Mouse (Mus musculus) liver, embryonic 11.5 days (tissue): ENCODE measurements around the gene Mpp4. TPM values are rescaled to one million over a fixed set of nuclear protein-coding genes. Genes with fewer than 3 reads are reported as not detected.

Experiments
- ATAC-seq: fragments of 200-750 bp; cut with Nextera tagmentation; replicated peaks from 2 replicates; pipeline ENCODE4 v1.8.0; 2017; ENCODE audit warnings: moderate number of reproducible peaks, mild to moderate bottlenecking, moderate TSS enrichment, moderate library complexity; ENCODE audit not compliant: low FRiP score
- DNase-seq: peaks from one replicate; pipeline ENCODE4 v3.0.0-alpha.2; 2017; ENCODE audit warnings: low spot score
- H3K27ac ChIP-seq: fragments of 300-500 bp; sonication (generic); 2 replicates; pipeline ENCODE4 v1.5.1; 2014; ENCODE audit warnings: mild to moderate bottlenecking, low read depth, low read length, control low read depth
- H3K27me3 ChIP-seq: fragments of 300-500 bp; sonication (generic); replicated peaks from 2 replicates; pipeline ENCODE4 v1.6.1; 2014; ENCODE audit warnings: low read length, mixed read lengths; ENCODE audit not compliant: control insufficient read depth, insufficient read depth
- H3K36me3 ChIP-seq: fragments of 300-500 bp; sonication (generic); 2 replicates; pipeline ENCODE4 v1.6.1; 2014; ENCODE audit warnings: mild to moderate bottlenecking, low read length, moderate library complexity, mixed read lengths; ENCODE audit not compliant: control insufficient read depth, insufficient read depth
- H3K4me1 ChIP-seq: fragments of 300-500 bp; sonication (generic); replicated peaks from 2 replicates; pipeline ENCODE4 v1.6.1; 2014; ENCODE audit warnings: low read length, mixed read lengths; ENCODE audit not compliant: control insufficient read depth, insufficient read depth
- H3K4me2 ChIP-seq: fragments of 300-500 bp; sonication (generic); 2 replicates; pipeline ENCODE4 v1.6.1; 2014; ENCODE audit warnings: mild to moderate bottlenecking, control low read depth, moderate library complexity
- H3K4me3 ChIP-seq: fragments of 300-500 bp; sonication (generic); 2 replicates; pipeline ENCODE4 v1.5.1; 2014; ENCODE audit warnings: low read depth, low read length, control low read depth
- H3K9ac ChIP-seq: fragments of 300-500 bp; sonication (generic); 2 replicates; pipeline ENCODE4 v1.6.1; 2014; ENCODE audit warnings: low read depth, low read length, control low read depth
- H3K9me3 ChIP-seq: fragments of 300-500 bp; sonication (generic); 2 replicates; pipeline ENCODE4 v1.6.1; 2016; ENCODE audit warnings: low read length, inconsistent platforms, mixed read lengths; ENCODE audit not compliant: control insufficient read depth
- WGBS: fragments of 180-500 bp; shearing (Covaris S2); extraction: QIAGEN DNeasy Blood & Tissue Kit; methylation state at CpG from one replicate; pipeline ENCODE4 v1.1.7; 2014; 5-methylcytosine and 5-hydroxymethylcytosine counted together
- polyA plus RNA-seq: library from polyadenylated mRNA; unstranded; fragments of >200 nt; fragmentation: Nextera tagmentation; extraction: Ambion mirVana; gene quantifications from 2 replicates; pipeline ENCODE4 v1.2.1, GENCODE M21; 2014

Mpp4 gene
- polyA plus RNA-seq, 1 experiment from 2014 or later, result 0.52 TPM

- no peak for DNase-seq
- Histone ChIP-seq H3K9me3 (no peaks in the 10 kb centered on the region), H3K4me3 (no peak overlapping the region), H3K9ac (no peak overlapping the region), H3K27me3 (no peaks in the 10 kb centered on the region), H3K36me3 (peaks cover 3% of the 10 kb centered on the region; the same call in 1 of the 2 replicates), H3K4me1 (peaks cover 21% of the 10 kb centered on the region), H3K4me2 (no peak overlapping the region), H3K27ac (no peak overlapping the region)
- WGBS, result 35% methylated on average over 5 of the region's 5 CpGs
- ATAC-seq, result no peak
Observed at GRCm38 (mm10) chr1:59173023-59173422, 9.8 kb upstream of the Mpp4 start.

GRCm38 (mm10) chr1:59171875-59172274 is 8.7 kb upstream of the Mpp4 start:
- ATAC-seq, result no peak
- no peak overlapping the region; the same call in 1 of the 2 replicates for H3K27ac ChIP-seq
- H3K4me3 ChIP-seq, result no peak overlapping the region
- no peak overlapping the region for H3K4me2 ChIP-seq
- H3K4me1 ChIP-seq, result peaks cover 21% of the 10 kb centered on the region
- 20% methylated on average over 5 of the region's 5 CpGs for WGBS
- DNase-seq, result no peak
- H3K9ac ChIP-seq, result no peak overlapping the region
- peaks cover 3% of the 10 kb centered on the region; the same call in 1 of the 2 replicates for H3K36me3 ChIP-seq
- no peaks in the 10 kb centered on the region for H3K9me3 ChIP-seq
- no peaks in the 10 kb centered on the region for H3K27me3 ChIP-seq

- Histone ChIP-seq H3K9ac (no peak overlapping the region), H3K4me3 (no peak overlapping the region), H3K9me3 (no peaks in the 10 kb centered on the region), H3K27me3 (no peaks in the 10 kb centered on the region), H3K27ac (no peak overlapping the region), H3K36me3 (peaks cover 7% of the 10 kb centered on the region), H3K4me2 (no peak overlapping the region), H3K4me1 (peaks cover 21% of the 10 kb centered on the region)
- 71% methylated on average over 8 of the region's 8 CpGs for WGBS
- no peak for ATAC-seq
- no peak for DNase-seq
Observed at GRCm38 (mm10) chr1:59170290-59170689, 7.1 kb upstream of the Mpp4 start.

- Histone ChIP-seq H3K4me1 (peaks cover 21% of the 10 kb centered on the region), H3K9ac (no peak overlapping the region), H3K27me3 (no peaks in the 10 kb centered on the region), H3K4me3 (no peak overlapping the region), H3K36me3 (peaks cover 7% of the 10 kb centered on the region), H3K9me3 (no peaks in the 10 kb centered on the region), H3K4me2 (no peak overlapping the region), H3K27ac (no peak overlapping the region)
- DNase-seq (no peak), ATAC-seq (no peak)
- WGBS, result 82% methylated on average over 6 of the region's 6 CpGs
Observed at GRCm38 (mm10) chr1:59169586-59169985, 6.4 kb upstream of the Mpp4 start.

- Histone ChIP-seq H3K9ac (no peak overlapping the region), H3K27me3 (no peaks in the 10 kb centered on the region), H3K27ac (no peak overlapping the region), H3K4me1 (peaks cover 20% of the 10 kb centered on the region), H3K4me2 (no peak overlapping the region), H3K4me3 (no peak overlapping the region), H3K36me3 (peaks cover 7% of the 10 kb centered on the region), H3K9me3 (no peaks in the 10 kb centered on the region)
- ATAC-seq (no peak), DNase-seq (no peak)
- 54% methylated on average over 2 of the region's 2 CpGs for WGBS
Observed at GRCm38 (mm10) chr1:59168556-59168955, 5.4 kb upstream of the Mpp4 start.

- ATAC-seq, result no peak
- WGBS, result 73% methylated on average over 4 of the region's 4 CpGs
- Histone ChIP-seq H3K27me3 (no peaks in the 10 kb centered on the region), H3K9ac (no peak overlapping the region), H3K4me2 (no peak overlapping the region), H3K4me3 (no peak overlapping the region), H3K9me3 (no peaks in the 10 kb centered on the region), H3K36me3 (peaks cover 4% of the 10 kb centered on the region; the same call in 1 of the 2 replicates), H3K4me1 (peaks cover 13% of the 10 kb centered on the region), H3K27ac (no peak overlapping the region)
- no peak for DNase-seq
Observed at GRCm38 (mm10) chr1:59167654-59168425, 4.7 kb upstream of the Mpp4 start.

GRCm38 (mm10) chr1:59166232-59166905 is 3.2 kb upstream of the Mpp4 start:
- WGBS, result 95% methylated on average over 9 of the region's 9 CpGs
- no peak overlapping the region for H3K4me3 ChIP-seq
- H3K4me2 ChIP-seq, result no peak overlapping the region
- no peak overlapping the region for H3K27ac ChIP-seq
- ATAC-seq (no peak), DNase-seq (no peak)
- no peaks in the 10 kb centered on the region for H3K27me3 ChIP-seq
- H3K4me1 ChIP-seq, result no peaks in the 10 kb centered on the region
- H3K9me3 ChIP-seq, result no peaks in the 10 kb centered on the region
- H3K9ac ChIP-seq, result no peak overlapping the region
- H3K36me3 ChIP-seq, result peaks cover 4% of the 10 kb centered on the region; the same call in 1 of the 2 replicates

- no peak for ATAC-seq
- Histone ChIP-seq H3K4me3 (no peak overlapping the region), H3K4me2 (no peak overlapping the region), H3K27me3 (no peaks in the 10 kb centered on the region), H3K4me1 (no peaks in the 10 kb centered on the region), H3K9ac (no peak overlapping the region), H3K9me3 (no peaks in the 10 kb centered on the region), H3K27ac (no peak overlapping the region), H3K36me3 (peaks cover 4% of the 10 kb centered on the region; the same call in 1 of the 2 replicates)
- WGBS, result 67% methylated on average over 5 of the region's 5 CpGs
- no peak for DNase-seq
Observed at GRCm38 (mm10) chr1:59163918-59164317, 729 bp upstream of the Mpp4 start.
